Mouse (Mus musculus): ENCODE results near the gene Mab21l3.

GRCm38 (mm10) chr3:101881721-101882120 lies 33.0 kb upstream of the Mab21l3 start:
- TF ChIP-seq USF1 (IDR thresholded peaks at IDR 0.05; ENCODE audit: low read depth) (no peak), CTCF (IDR thresholded peaks at IDR 0.05; ENCODE audit: control insufficient read depth, insufficient read depth, insufficient read length) (no peak), MYOD1 (IDR thresholded peaks at IDR 0.05; ENCODE audit: control insufficient read depth, insufficient read length, low read depth) (no peak), CEBPB (IDR thresholded peaks at IDR 0.05; ENCODE audit: low read depth) (no peak), MAX (IDR thresholded peaks at IDR 0.05) (no peak), MYOG (IDR thresholded peaks at IDR 0.05; ENCODE audit: control insufficient read depth, extremely low read depth, insufficient read length) (no peak), FOSL1 (IDR thresholded peaks at IDR 0.05; ENCODE audit: insufficient read depth, low read length, poor library complexity, severe bottlenecking) (no peak)

Data from C2C12 (cell line).